Mouse (Mus musculus): Measurements from ENCODE around the gene Nacad. TPM values are rescaled to one million over a fixed set of nuclear protein-coding genes. Genes with fewer than 3 reads are reported as not detected.

The Nacad gene
- polyA plus RNA-seq, 1 experiment = not detected

GRCm38 (mm10) chr11:6624619-6625382 lies 18.9 kb upstream of the Nacad start:
- H3K27ac ChIP-seq (replicated peaks; ENCODE audit: low read depth, low read length) = peak overlapping the region; percentile 31; the same call in 1 of the 2 replicates
- H3K4me1 ChIP-seq (ENCODE audit: control insufficient read depth, insufficient read depth, insufficient read length, low read length) = peaks cover 11% of the 10 kb centered on the region
- peak overlapping the region; percentile 91 for H3K4me3 ChIP-seq (ENCODE audit: insufficient read depth, low read depth, low read length)

- peaks cover 11% of the 10 kb centered on the region for H3K4me1 ChIP-seq (ENCODE audit: control insufficient read depth, insufficient read depth, insufficient read length, low read length)
- no peak overlapping the region for H3K4me3 ChIP-seq (ENCODE audit: insufficient read depth, low read depth, low read length)
- H3K27ac ChIP-seq (replicated peaks; ENCODE audit: low read depth, low read length) = no peak overlapping the region
Measured at GRCm38 (mm10) chr11:6623704-6624103, 17.9 kb upstream of the Nacad start.

- H3K4me3 ChIP-seq (ENCODE audit: insufficient read depth, low read depth, low read length) = no peak overlapping the region
- no peaks in the 10 kb centered on the region for H3K4me1 ChIP-seq (ENCODE audit: control insufficient read depth, insufficient read depth, insufficient read length, low read length)
- no peak overlapping the region for H3K27ac ChIP-seq (replicated peaks; ENCODE audit: low read depth, low read length)
Measured at GRCm38 (mm10) chr11:6615250-6616205, 9.7 kb upstream of the Nacad start.

- H3K4me1 ChIP-seq (ENCODE audit: control insufficient read depth, insufficient read depth, insufficient read length, low read length) = no peaks in the 10 kb centered on the region; the same call in 1 of the 2 replicates
- no peak overlapping the region for H3K27ac ChIP-seq (replicated peaks; ENCODE audit: low read depth, low read length)
- H3K4me3 ChIP-seq (ENCODE audit: insufficient read depth, low read depth, low read length) = peak overlapping the region; percentile 33
Measured at GRCm38 (mm10) chr11:6605021-6605481, 802 bp downstream of the Nacad start.

- Histone ChIP-seq H3K4me1 (ENCODE audit: control insufficient read depth, insufficient read depth, insufficient read length, low read length) (no peaks in the 10 kb centered on the region; the same call in 1 of the 2 replicates), H3K4me3 (ENCODE audit: insufficient read depth, low read depth, low read length) (no peak overlapping the region), H3K27ac (replicated peaks; ENCODE audit: low read depth, low read length) (no peak overlapping the region)
Measured at GRCm38 (mm10) chr11:6604604-6604936, 1.3 kb downstream of the Nacad start.

- Histone ChIP-seq H3K4me3 (ENCODE audit: insufficient read depth, low read depth, low read length) (no peak overlapping the region; the same call in 1 of the 2 replicates), H3K4me1 (ENCODE audit: control insufficient read depth, insufficient read depth, insufficient read length, low read length) (no peaks in the 10 kb centered on the region; the same call in 1 of the 2 replicates), H3K27ac (replicated peaks; ENCODE audit: low read depth, low read length) (no peak overlapping the region)
Measured at GRCm38 (mm10) chr11:6603887-6604603, 1.8 kb downstream of the Nacad start.

- no peak overlapping the region for H3K4me3 ChIP-seq (ENCODE audit: insufficient read depth, low read depth, low read length)
- H3K4me1 ChIP-seq (ENCODE audit: control insufficient read depth, insufficient read depth, insufficient read length, low read length) = no peaks in the 10 kb centered on the region; the same call in 1 of the 2 replicates
- H3K27ac ChIP-seq (replicated peaks; ENCODE audit: low read depth, low read length) = no peak overlapping the region
Measured at GRCm38 (mm10) chr11:6603224-6603623, 2.6 kb downstream of the Nacad start.

GRCm38 (mm10) chr11:6602662-6603061 lies 3.2 kb downstream of the Nacad start:
- Histone ChIP-seq H3K27ac (replicated peaks; ENCODE audit: low read depth, low read length) (no peak overlapping the region), H3K4me1 (ENCODE audit: control insufficient read depth, insufficient read depth, insufficient read length, low read length) (no peaks in the 10 kb centered on the region; the same call in 1 of the 2 replicates), H3K4me3 (ENCODE audit: insufficient read depth, low read depth, low read length) (no peak overlapping the region)

GRCm38 (mm10) chr11:6601649-6602480 lies 4.0 kb downstream of the Nacad start:
- H3K27ac ChIP-seq (replicated peaks; ENCODE audit: low read depth, low read length) = no peak overlapping the region
- no peaks in the 10 kb centered on the region; the same call in 1 of the 2 replicates for H3K4me1 ChIP-seq (ENCODE audit: control insufficient read depth, insufficient read depth, insufficient read length, low read length)
- no peak overlapping the region for H3K4me3 ChIP-seq (ENCODE audit: insufficient read depth, low read depth, low read length)

GRCm38 (mm10) chr11:6600284-6600944 lies 5.4 kb downstream of the Nacad start:
- Histone ChIP-seq H3K4me3 (ENCODE audit: insufficient read depth, low read depth, low read length) (no peak overlapping the region), H3K27ac (replicated peaks; ENCODE audit: low read depth, low read length) (no peak overlapping the region), H3K4me1 (ENCODE audit: control insufficient read depth, insufficient read depth, insufficient read length, low read length) (no peaks in the 10 kb centered on the region; the same call in 1 of the 2 replicates)

GRCm38 (mm10) chr11:6599831-6600230 lies 6.0 kb downstream of the Nacad start:
- Histone ChIP-seq H3K27ac (replicated peaks; ENCODE audit: low read depth, low read length) (no peak overlapping the region), H3K4me3 (ENCODE audit: insufficient read depth, low read depth, low read length) (no peak overlapping the region), H3K4me1 (ENCODE audit: control insufficient read depth, insufficient read depth, insufficient read length, low read length) (no peaks in the 10 kb centered on the region; the same call in 1 of the 2 replicates)

GRCm38 (mm10) chr11:6599011-6599681 lies 6.7 kb downstream of the Nacad start:
- H3K4me3 ChIP-seq (ENCODE audit: insufficient read depth, low read depth, low read length) = no peak overlapping the region
- H3K4me1 ChIP-seq (ENCODE audit: control insufficient read depth, insufficient read depth, insufficient read length, low read length) = no peaks in the 10 kb centered on the region; the same call in 1 of the 2 replicates
- no peak overlapping the region for H3K27ac ChIP-seq (replicated peaks; ENCODE audit: low read depth, low read length)

GRCm38 (mm10) chr11:6598191-6598889 lies 7.5 kb downstream of the Nacad start:
- Histone ChIP-seq H3K4me1 (ENCODE audit: control insufficient read depth, insufficient read depth, insufficient read length, low read length) (no peaks in the 10 kb centered on the region), H3K27ac (replicated peaks; ENCODE audit: low read depth, low read length) (no peak overlapping the region), H3K4me3 (ENCODE audit: insufficient read depth, low read depth, low read length) (no peak overlapping the region)
